Mouse (Mus musculus): ENCODE data around the gene Mrpl12. TPM values are rescaled to one million over a fixed set of nuclear protein-coding genes. Genes with fewer than 3 reads are reported as not detected.
A peak's percentile ranks its signal among the peaks of the same experiment; 100 is the strongest.

Gene Mrpl12
- polyA plus RNA-seq (2016; fragmentation: Nextera tagmentation; extraction: Ambion mirVana) = 187 and 250 TPM in 2 replicates

GRCm38 (mm10) chr11:120484265-120484981 lies at the start of gene Mrpl12:
TSS of gene Mrpl12 (plus strand) at chr11:120484613.
- Histone ChIP-seq H3K27me3 (ENCODE audit: low read depth, poor library complexity, severe bottlenecking) (no peaks in the 10 kb centered on the region), H3K9me3 (replicated peaks) (no peaks in the 10 kb centered on the region), H3K36me3 (peaks cover 88% of the 10 kb centered on the region), H3K4me3 (peak within 1 kb of the TSS; percentile 98), H3K27ac (peak within 1 kb of the TSS; percentile 95), H3K4me1 (peaks cover 25% of the 10 kb centered on the region)
- WGBS = 1% methylated on average over 60 of the region's 60 CpGs
- DNase-seq (ENCODE audit: low spot score) = peak; percentile 93

- H3K36me3 ChIP-seq = peaks cover 37% of the 10 kb centered on the region
- H3K9me3 ChIP-seq (replicated peaks) = no peaks in the 10 kb centered on the region
- H3K27me3 ChIP-seq (ENCODE audit: low read depth, poor library complexity, severe bottlenecking) = no peaks in the 10 kb centered on the region
- peak within 1 kb of the TSS; percentile 99 for H3K4me3 ChIP-seq
- under 1% methylated on average over 64 of the region's 77 CpGs for WGBS
- peak; percentile 97 for DNase-seq (ENCODE audit: low spot score)
- peak within 1 kb of the TSS; percentile 97 for H3K27ac ChIP-seq
- H3K4me1 ChIP-seq = peaks cover 18% of the 10 kb centered on the region
Observed at GRCm38 (mm10) chr11:120437152-120437856, 47.1 kb upstream of the Mrpl12 start, which contains the start of gene Nploc4. TSS of gene Nploc4 (minus strand) at chr11:120437708.

- Histone ChIP-seq H3K4me3 (peak overlapping the region; percentile 99), H3K27ac (peak overlapping the region; percentile 97), H3K9me3 (replicated peaks) (no peaks in the 10 kb centered on the region), H3K27me3 (ENCODE audit: low read depth, poor library complexity, severe bottlenecking) (no peaks in the 10 kb centered on the region), H3K36me3 (peaks cover 31% of the 10 kb centered on the region), H3K4me1 (peaks cover 18% of the 10 kb centered on the region)
- WGBS = 32% methylated on average over 12 of the region's 12 CpGs
- DNase-seq (ENCODE audit: low spot score) = no peak
Observed at GRCm38 (mm10) chr11:120437857-120438385, 46.5 kb upstream of the Mrpl12 start.

GRCm38 (mm10) chr11:120442344-120442743 lies 42.1 kb upstream of the Mrpl12 start, which contains the start of gene Tspan10:
TSS of gene Tspan10 (plus strand) at chr11:120442644.
- Histone ChIP-seq H3K27ac (no peak within 1 kb of the TSS), H3K4me1 (peaks cover 5% of the 10 kb centered on the region; the same call in 1 of the 2 replicates), H3K27me3 (ENCODE audit: low read depth, poor library complexity, severe bottlenecking) (no peaks in the 10 kb centered on the region), H3K4me3 (no peak within 1 kb of the TSS), H3K9me3 (replicated peaks) (no peaks in the 10 kb centered on the region), H3K36me3 (no peaks in the 10 kb centered on the region)
- no peak for DNase-seq (ENCODE audit: low spot score)
- 96% methylated on average over 3 of the region's 3 CpGs for WGBS

- no peak for DNase-seq (ENCODE audit: low spot score)
- Histone ChIP-seq H3K27me3 (ENCODE audit: low read depth, poor library complexity, severe bottlenecking) (no peaks in the 10 kb centered on the region), H3K27ac (no peak overlapping the region), H3K9me3 (replicated peaks) (no peaks in the 10 kb centered on the region), H3K36me3 (no peaks in the 10 kb centered on the region), H3K4me3 (no peak overlapping the region), H3K4me1 (no peaks in the 10 kb centered on the region; the same call in 1 of the 2 replicates)
- 88% methylated on average over 3 of the region's 3 CpGs for WGBS
Observed at GRCm38 (mm10) chr11:120442765-120443280, 41.6 kb upstream of the Mrpl12 start.

GRCm38 (mm10) chr11:120444106-120444505 lies 40.3 kb upstream of the Mrpl12 start:
- no peaks in the 10 kb centered on the region for H3K36me3 ChIP-seq
- no peak for DNase-seq (ENCODE audit: low spot score)
- no peak overlapping the region for H3K4me3 ChIP-seq
- H3K4me1 ChIP-seq = peaks cover 7% of the 10 kb centered on the region; the same call in 1 of the 2 replicates
- WGBS = 73% methylated on average over 6 of the region's 6 CpGs
- no peaks in the 10 kb centered on the region for H3K9me3 ChIP-seq (replicated peaks)
- H3K27me3 ChIP-seq (ENCODE audit: low read depth, poor library complexity, severe bottlenecking) = no peaks in the 10 kb centered on the region
- H3K27ac ChIP-seq = no peak overlapping the region; the same call in 1 of the 2 replicates

GRCm38 (mm10) chr11:120445475-120445874 lies 38.9 kb upstream of the Mrpl12 start:
- no peaks in the 10 kb centered on the region for H3K9me3 ChIP-seq (replicated peaks)
- H3K36me3 ChIP-seq = no peaks in the 10 kb centered on the region
- peaks cover 7% of the 10 kb centered on the region; the same call in 1 of the 2 replicates for H3K4me1 ChIP-seq
- no peak overlapping the region for H3K4me3 ChIP-seq
- H3K27ac ChIP-seq = no peak overlapping the region; the same call in 1 of the 2 replicates
- 77% methylated on average over 3 of the region's 3 CpGs for WGBS
- no peaks in the 10 kb centered on the region for H3K27me3 ChIP-seq (ENCODE audit: low read depth, poor library complexity, severe bottlenecking)
- no peak for DNase-seq (ENCODE audit: low spot score)

GRCm38 (mm10) chr11:120447179-120447578 lies 37.2 kb upstream of the Mrpl12 start:
- Histone ChIP-seq H3K4me3 (no peak overlapping the region), H3K36me3 (no peaks in the 10 kb centered on the region), H3K27me3 (ENCODE audit: low read depth, poor library complexity, severe bottlenecking) (no peaks in the 10 kb centered on the region), H3K4me1 (peaks cover 7% of the 10 kb centered on the region; the same call in 1 of the 2 replicates), H3K27ac (no peak overlapping the region), H3K9me3 (replicated peaks) (no peaks in the 10 kb centered on the region)
- WGBS = 84% methylated on average over 7 of the region's 7 CpGs
- no peak for DNase-seq (ENCODE audit: low spot score)

GRCm38 (mm10) chr11:120452246-120452645 lies 32.2 kb upstream of the Mrpl12 start:
- Histone ChIP-seq H3K36me3 (peaks cover 13% of the 10 kb centered on the region), H3K27ac (no peak overlapping the region), H3K9me3 (replicated peaks) (no peaks in the 10 kb centered on the region), H3K27me3 (ENCODE audit: low read depth, poor library complexity, severe bottlenecking) (no peaks in the 10 kb centered on the region), H3K4me3 (no peak overlapping the region), H3K4me1 (peaks cover 14% of the 10 kb centered on the region)
- WGBS = 70% methylated on average over 3 of the region's 3 CpGs
- no peak for DNase-seq (ENCODE audit: low spot score)

- Histone ChIP-seq H3K4me3 (no peak within 1 kb of the TSS), H3K4me1 (peaks cover 22% of the 10 kb centered on the region), H3K9me3 (replicated peaks) (no peaks in the 10 kb centered on the region), H3K27me3 (ENCODE audit: low read depth, poor library complexity, severe bottlenecking) (no peaks in the 10 kb centered on the region), H3K27ac (no peak within 1 kb of the TSS), H3K36me3 (peaks cover 16% of the 10 kb centered on the region)
- DNase-seq (ENCODE audit: low spot score) = no peak
- WGBS = 84% methylated on average over 4 of the region's 4 CpGs
Observed at GRCm38 (mm10) chr11:120453306-120453705, 31.1 kb upstream of the Mrpl12 start, which contains the start of gene Pde6g. TSS of gene Pde6g (minus strand) at chr11:120453500.

GRCm38 (mm10) chr11:120454965-120455364 lies 29.4 kb upstream of the Mrpl12 start:
- Histone ChIP-seq H3K4me3 (no peak overlapping the region), H3K27ac (no peak overlapping the region), H3K27me3 (ENCODE audit: low read depth, poor library complexity, severe bottlenecking) (no peaks in the 10 kb centered on the region), H3K36me3 (peaks cover 28% of the 10 kb centered on the region), H3K9me3 (replicated peaks) (no peaks in the 10 kb centered on the region), H3K4me1 (peaks cover 28% of the 10 kb centered on the region)
- WGBS = 95% methylated on average over 4 of the region's 4 CpGs
- DNase-seq (ENCODE audit: low spot score) = no peak

- H3K4me1 ChIP-seq = peaks cover 28% of the 10 kb centered on the region
- no peaks in the 10 kb centered on the region for H3K9me3 ChIP-seq (replicated peaks)
- H3K4me3 ChIP-seq = no peak overlapping the region
- H3K27ac ChIP-seq = no peak overlapping the region
- WGBS = 96% methylated on average over 7 of the region's 7 CpGs
- DNase-seq (ENCODE audit: low spot score) = no peak
- H3K36me3 ChIP-seq = peaks cover 32% of the 10 kb centered on the region
- no peaks in the 10 kb centered on the region for H3K27me3 ChIP-seq (ENCODE audit: low read depth, poor library complexity, severe bottlenecking)
Observed at GRCm38 (mm10) chr11:120455413-120455812, 29.0 kb upstream of the Mrpl12 start.
